In genomic region chr11:32112521-32112920, GRCm38 (mm10) we compare ENCODE assay signal across 13 mouse cellular contexts.
DNase-seq lines count a peak whose midpoint lies in the region; ATAC-seq and TF ChIP-seq lines count a peak whose summit lies in the region.
"Had no signal": no experiment of that assay in that cellular context is flagged by ENCODE, and none has a peak within 500 bp of the region (broad histone marks: within the 10 kb centered on the region; RNA-seq: fewer than 3 reads in every experiment).

No protein-coding gene starts in this region.

- DNase-seq in kidney, adult 2 months = peak; percentile 27
- peak; percentile 34 for DNase-seq in hindbrain, embryonic 11.5 days (ENCODE audit: low spot score)
- DNase-seq in midbrain, embryonic 11.5 days (ENCODE audit: low spot score, missing footprints) = peak; percentile 93
- no peak for DNase-seq in cerebellum, adult 9-11 months
- DNase-seq in frontal cortex, adult 2 months (ENCODE audit: extremely low spot score in 1 of 2, low spot score in 1 of 2) = no peak
- DNase-seq: adrenal gland, postnatal 25 days; kidney, adult 8-10 months; lung, adult 18-20 months; right cerebral cortex, postnatal 14 days had no signal

- no peak overlapping the region for H3K4me2 ChIP-seq in kidney, embryonic 15.5 days
- no peak overlapping the region for H3K4me2 ChIP-seq in hindbrain, embryonic 11.5 days (replicated peaks; ENCODE audit: low read depth, low read length)
- peak overlapping the region; percentile 20 for H3K4me2 ChIP-seq in midbrain, embryonic 11.5 days
- no peak overlapping the region for H3K4me2 ChIP-seq in intestine, embryonic 15.5 days (replicated peaks)

- no peak overlapping the region for H3K27ac ChIP-seq in kidney, adult 2 months (ENCODE audit: insufficient read depth, low read depth, low read length)
- no peak overlapping the region for H3K27ac ChIP-seq in kidney, embryonic 15.5 days
- peak overlapping the region; percentile 80 for H3K27ac ChIP-seq in hindbrain, embryonic 11.5 days (ENCODE audit: low read depth, low read length)
- H3K27ac ChIP-seq in midbrain, embryonic 11.5 days (ENCODE audit: low read depth, low read length) = peak overlapping the region; percentile 94
- H3K27ac ChIP-seq in olfactory bulb, adult 2 months (ENCODE audit: insufficient read depth, low read depth, low read length) = peak overlapping the region; percentile 96
- no peak overlapping the region for H3K27ac ChIP-seq in intestine, embryonic 15.5 days

- no peak overlapping the region for H3K4me3 ChIP-seq in kidney, adult 2 months (ENCODE audit: insufficient read depth, low read depth, low read length)
- no peak overlapping the region for H3K4me3 ChIP-seq in kidney, embryonic 15.5 days (replicated peaks)
- H3K4me3 ChIP-seq in hindbrain, embryonic 11.5 days (ENCODE audit: low read depth, low read length) = no peak overlapping the region
- no peak overlapping the region for H3K4me3 ChIP-seq in midbrain, embryonic 11.5 days (ENCODE audit: low read depth, low read length)
- no peak overlapping the region for H3K4me3 ChIP-seq in olfactory bulb, adult 2 months (ENCODE audit: insufficient read depth, low read depth, low read length)
- H3K4me3 ChIP-seq in intestine, embryonic 15.5 days (replicated peaks) = no peak overlapping the region
- H3K4me3 ChIP-seq: megakaryocyte, embryonic 14.5 days had no signal

- H3K9me3 ChIP-seq in kidney, embryonic 15.5 days (replicated peaks) = peaks cover 7% of the 10 kb centered on the region; the same call in 1 of the 2 replicates
- no peaks in the 10 kb centered on the region for H3K9me3 ChIP-seq in hindbrain, embryonic 11.5 days (ENCODE audit: control insufficient read depth, low read length)
- no peaks in the 10 kb centered on the region; the same call in 1 of the 2 replicates for H3K9me3 ChIP-seq in midbrain, embryonic 11.5 days (ENCODE audit: control insufficient read depth, low read length)
- H3K9me3 ChIP-seq in intestine, embryonic 15.5 days = peaks cover 2% of the 10 kb centered on the region; the same call in 1 of the 2 replicates

- no peaks in the 10 kb centered on the region for H3K27me3 ChIP-seq in kidney, adult 2 months (replicated peaks; ENCODE audit: control insufficient read depth, insufficient read depth, low read length)
- H3K27me3 ChIP-seq in kidney, embryonic 15.5 days = no peaks in the 10 kb centered on the region
- no peaks in the 10 kb centered on the region for H3K27me3 ChIP-seq in hindbrain, embryonic 11.5 days (ENCODE audit: control insufficient read depth, insufficient read depth, low read length)
- H3K27me3 ChIP-seq in midbrain, embryonic 11.5 days (ENCODE audit: control insufficient read depth, insufficient read depth, low read length) = no peaks in the 10 kb centered on the region
- H3K27me3 ChIP-seq in intestine, embryonic 15.5 days (replicated peaks) = no peaks in the 10 kb centered on the region

- no peak for TF ChIP-seq POLR2A in kidney, adult 2 months (IDR thresholded peaks at IDR 0.05; ENCODE audit: low read depth, low read length)
- TF ChIP-seq POLR2A in olfactory bulb, adult 2 months (IDR thresholded peaks at IDR 0.05; ENCODE audit: insufficient read depth, low read depth, low read length) = no peak

- H3K4me1 ChIP-seq in kidney, adult 2 months (ENCODE audit: control insufficient read depth, insufficient read depth, low read length) = no peaks in the 10 kb centered on the region
- peaks cover 23% of the 10 kb centered on the region; the same call in 1 of the 2 replicates for H3K4me1 ChIP-seq in kidney, embryonic 15.5 days
- peaks cover 5% of the 10 kb centered on the region; the same call in 1 of the 2 replicates for H3K4me1 ChIP-seq in hindbrain, embryonic 11.5 days (replicated peaks; ENCODE audit: control insufficient read depth, insufficient read depth, low read length)
- H3K4me1 ChIP-seq in midbrain, embryonic 11.5 days (ENCODE audit: control insufficient read depth, insufficient read depth, low read length) = peaks cover 25% of the 10 kb centered on the region
- peaks cover 25% of the 10 kb centered on the region for H3K4me1 ChIP-seq in olfactory bulb, adult 2 months (ENCODE audit: control insufficient read depth, insufficient read depth, low read length)
- no peaks in the 10 kb centered on the region for H3K4me1 ChIP-seq in intestine, embryonic 15.5 days (replicated peaks)

- H3K36me3 ChIP-seq in kidney, adult 2 months (ENCODE audit: control insufficient read depth, insufficient read depth, low read length) = no peaks in the 10 kb centered on the region
- no peaks in the 10 kb centered on the region for H3K36me3 ChIP-seq in kidney, embryonic 15.5 days
- H3K36me3 ChIP-seq in hindbrain, embryonic 11.5 days (ENCODE audit: control insufficient read depth, insufficient read depth, low read length) = no peaks in the 10 kb centered on the region
- H3K36me3 ChIP-seq in midbrain, embryonic 11.5 days (ENCODE audit: control insufficient read depth, insufficient read depth, low read length) = no peaks in the 10 kb centered on the region
- no peaks in the 10 kb centered on the region for H3K36me3 ChIP-seq in intestine, embryonic 15.5 days

- no peak for TF ChIP-seq CTCF in kidney, adult 2 months (conservative IDR thresholded peaks at IDR 0.05; ENCODE audit: insufficient read depth, insufficient read length, low read depth, low read length)
- TF ChIP-seq CTCF in olfactory bulb, adult 2 months (IDR thresholded peaks at IDR 0.05; ENCODE audit: insufficient read depth, low read depth, low read length) = no peak

- WGBS in kidney, adult 2 months = 57% methylated on average over 5 of the region's 5 CpGs
- 34% methylated on average over 5 of the region's 5 CpGs for WGBS in kidney, embryonic 15.5 days
- WGBS in hindbrain, embryonic 11.5 days = 26% methylated on average over 5 of the region's 5 CpGs
- WGBS in midbrain, embryonic 11.5 days = 6% methylated on average over 5 of the region's 5 CpGs
- 19% methylated on average over 5 of the region's 5 CpGs for WGBS in olfactory bulb, adult 2 months
- 32% methylated on average over 5 of the region's 5 CpGs for WGBS in intestine, embryonic 15.5 days

- no peak overlapping the region for H3K9ac ChIP-seq in kidney, embryonic 15.5 days
- H3K9ac ChIP-seq in hindbrain, embryonic 11.5 days (ENCODE audit: low read depth, low read length) = no peak overlapping the region
- peak overlapping the region; percentile 41 for H3K9ac ChIP-seq in midbrain, embryonic 11.5 days (ENCODE audit: low read length)
- H3K9ac ChIP-seq in intestine, embryonic 15.5 days = no peak overlapping the region

- ATAC-seq in kidney, embryonic 15.5 days (replicated peaks; ENCODE audit: low FRiP score) = no peak
- ATAC-seq in hindbrain, embryonic 11.5 days (ENCODE audit: low FRiP score) = peak; percentile 23; the same call in 1 of the 2 replicates
- ATAC-seq in midbrain, embryonic 11.5 days (ENCODE audit: low FRiP score) = peak; percentile 20; the same call in 1 of the 2 replicates
- ATAC-seq in intestine, embryonic 15.5 days = no peak

Comparison
In these comparisons a context has a peak if more than half of its experiments do, and no peak if none do; other contexts are left out.
1. DNase-seq: peak in kidney, adult 2 months (single experiment), hindbrain, embryonic 11.5 days (single experiment) and midbrain, embryonic 11.5 days (single experiment); none in cerebellum, adult 9-11 months (single experiment) and frontal cortex, adult 2 months (0 of 2).
2. H3K27ac ChIP-seq: peak in hindbrain, embryonic 11.5 days (single experiment), midbrain, embryonic 11.5 days (single experiment) and olfactory bulb, adult 2 months (single experiment); none in kidney, adult 2 months (single experiment), kidney, embryonic 15.5 days (single experiment) and intestine, embryonic 15.5 days (single experiment).
3. ATAC-seq: peak in hindbrain, embryonic 11.5 days (single experiment) and midbrain, embryonic 11.5 days (single experiment); none in kidney, embryonic 15.5 days (single experiment) and intestine, embryonic 15.5 days (single experiment).